Mouse (Mus musculus): ENCODE measurements around the gene Gli2. TPM values are rescaled to one million over a fixed set of nuclear protein-coding genes. Genes with fewer than 3 reads are reported as not detected.

The Gli2 gene
- polyA plus RNA-seq, 1 experiment from 2014 or later, result 18.8 TPM

GRCm38 (mm10) chr1:119049812-119050615 is 3.4 kb downstream of the Gli2 start:
- Histone ChIP-seq H3K4me2 (replicated peaks) (peak overlapping the region; percentile 86), H3K36me3 (no peaks in the 10 kb centered on the region), H3K9me3 (replicated peaks) (no peaks in the 10 kb centered on the region), H3K27ac (replicated peaks) (peak overlapping the region; percentile 96), H3K27me3 (no peaks in the 10 kb centered on the region), H3K4me3 (replicated peaks) (peak overlapping the region; percentile 64), H3K4me1 (peaks cover 60% of the 10 kb centered on the region), H3K9ac (no peak overlapping the region)
- ATAC-seq (ENCODE audit: insufficient number of reproducible peaks, low FRiP score, low TSS enrichment, low read depth), result no peak
- 13% methylated on average over 10 of the region's 10 CpGs for WGBS

- Histone ChIP-seq H3K27ac (replicated peaks) (peak overlapping the region; percentile 96), H3K9ac (no peak overlapping the region; the same call in 1 of the 2 replicates), H3K4me1 (peaks cover 56% of the 10 kb centered on the region), H3K4me3 (replicated peaks) (peak overlapping the region; percentile 64), H3K4me2 (replicated peaks) (peak overlapping the region; percentile 86), H3K9me3 (replicated peaks) (no peaks in the 10 kb centered on the region), H3K27me3 (no peaks in the 10 kb centered on the region), H3K36me3 (no peaks in the 10 kb centered on the region)
- WGBS, result 11% methylated on average over 11 of the region's 11 CpGs
- no peak for ATAC-seq (ENCODE audit: insufficient number of reproducible peaks, low FRiP score, low TSS enrichment, low read depth)
Observed at GRCm38 (mm10) chr1:119048988-119049387, 4.4 kb downstream of the Gli2 start.

GRCm38 (mm10) chr1:119048547-119048946 is 4.9 kb downstream of the Gli2 start:
- Histone ChIP-seq H3K4me3 (replicated peaks) (peak overlapping the region; percentile 64), H3K27ac (replicated peaks) (peak overlapping the region; percentile 96), H3K9ac (peak overlapping the region; percentile 10; the same call in 1 of the 2 replicates), H3K27me3 (no peaks in the 10 kb centered on the region), H3K4me2 (replicated peaks) (peak overlapping the region; percentile 86), H3K36me3 (no peaks in the 10 kb centered on the region), H3K4me1 (peaks cover 56% of the 10 kb centered on the region), H3K9me3 (replicated peaks) (no peaks in the 10 kb centered on the region)
- ATAC-seq (ENCODE audit: insufficient number of reproducible peaks, low FRiP score, low TSS enrichment, low read depth), result no peak
- 5% methylated on average over 6 of the region's 6 CpGs for WGBS

GRCm38 (mm10) chr1:119047462-119048371 is 5.7 kb downstream of the Gli2 start:
- Histone ChIP-seq H3K27me3 (no peaks in the 10 kb centered on the region), H3K27ac (replicated peaks) (peak overlapping the region; percentile 96), H3K9me3 (replicated peaks) (no peaks in the 10 kb centered on the region), H3K36me3 (no peaks in the 10 kb centered on the region), H3K9ac (peak overlapping the region; percentile 50), H3K4me1 (peaks cover 56% of the 10 kb centered on the region), H3K4me3 (replicated peaks) (peak overlapping the region; percentile 57), H3K4me2 (replicated peaks) (peak overlapping the region; percentile 86)
- ATAC-seq (ENCODE audit: insufficient number of reproducible peaks, low FRiP score, low TSS enrichment, low read depth), result peak; percentile 41
- 3% methylated on average over 51 of the region's 61 CpGs for WGBS

- Histone ChIP-seq H3K9me3 (replicated peaks) (no peaks in the 10 kb centered on the region), H3K4me2 (replicated peaks) (no peak overlapping the region), H3K27ac (replicated peaks) (no peak overlapping the region), H3K36me3 (peaks cover 11% of the 10 kb centered on the region), H3K9ac (no peak overlapping the region), H3K4me1 (peaks cover 36% of the 10 kb centered on the region), H3K27me3 (no peaks in the 10 kb centered on the region), H3K4me3 (replicated peaks) (no peak overlapping the region)
- WGBS, result 77% methylated on average over 1 of the region's 1 CpGs
- ATAC-seq (ENCODE audit: insufficient number of reproducible peaks, low FRiP score, low TSS enrichment, low read depth), result no peak
Observed at GRCm38 (mm10) chr1:119038436-119038835, 15.0 kb downstream of the Gli2 start.

- no peak for ATAC-seq (ENCODE audit: insufficient number of reproducible peaks, low FRiP score, low TSS enrichment, low read depth)
- Histone ChIP-seq H3K9me3 (replicated peaks) (no peaks in the 10 kb centered on the region), H3K36me3 (peaks cover 9% of the 10 kb centered on the region), H3K27me3 (no peaks in the 10 kb centered on the region), H3K4me2 (replicated peaks) (no peak overlapping the region), H3K4me1 (peaks cover 60% of the 10 kb centered on the region), H3K9ac (no peak overlapping the region), H3K4me3 (replicated peaks) (no peak overlapping the region), H3K27ac (replicated peaks) (peak overlapping the region; percentile 48; the same call in 1 of the 2 replicates)
- WGBS, result 39% methylated on average over 8 of the region's 8 CpGs
Observed at GRCm38 (mm10) chr1:119035931-119036330, 17.5 kb downstream of the Gli2 start.

GRCm38 (mm10) chr1:119035301-119035700 is 18.1 kb downstream of the Gli2 start:
- H3K4me2 ChIP-seq (replicated peaks), result peak overlapping the region; percentile 35; the same call in 1 of the 2 replicates

GRCm38 (mm10) chr1:119034163-119034705 is 19.2 kb downstream of the Gli2 start:
- Histone ChIP-seq H3K9ac (no peak overlapping the region), H3K36me3 (no peaks in the 10 kb centered on the region), H3K27me3 (no peaks in the 10 kb centered on the region), H3K4me1 (peaks cover 61% of the 10 kb centered on the region), H3K9me3 (replicated peaks) (no peaks in the 10 kb centered on the region), H3K4me3 (replicated peaks) (no peak overlapping the region), H3K27ac (replicated peaks) (peak overlapping the region; percentile 96), H3K4me2 (replicated peaks) (peak overlapping the region; percentile 35)
- ATAC-seq (ENCODE audit: insufficient number of reproducible peaks, low FRiP score, low TSS enrichment, low read depth), result peak; percentile 16; the same call in 1 of the 2 replicates
- 13% methylated on average over 13 of the region's 13 CpGs for WGBS

More at GRCm38 (mm10) chr1:119035301-119035700, 18.1 kb downstream of the Gli2 start:
- H3K4me1 ChIP-seq, result peaks cover 61% of the 10 kb centered on the region
- H3K27ac ChIP-seq (replicated peaks), result peak overlapping the region; percentile 96; the same call in 1 of the 2 replicates
- 24% methylated on average over 9 of the region's 9 CpGs for WGBS
- H3K4me3 ChIP-seq (replicated peaks), result no peak overlapping the region
- no peak overlapping the region for H3K9ac ChIP-seq
- peaks cover 4% of the 10 kb centered on the region; the same call in 1 of the 2 replicates for H3K36me3 ChIP-seq
- H3K27me3 ChIP-seq, result no peaks in the 10 kb centered on the region
- H3K9me3 ChIP-seq (replicated peaks), result no peaks in the 10 kb centered on the region
- ATAC-seq (ENCODE audit: insufficient number of reproducible peaks, low FRiP score, low TSS enrichment, low read depth), result no peak

- no peaks in the 10 kb centered on the region for H3K36me3 ChIP-seq
- H3K27me3 ChIP-seq, result no peaks in the 10 kb centered on the region
- H3K4me3 ChIP-seq (replicated peaks), result no peak overlapping the region
- H3K9ac ChIP-seq, result peak overlapping the region; percentile 13; the same call in 1 of the 2 replicates
- peaks cover 61% of the 10 kb centered on the region for H3K4me1 ChIP-seq
- WGBS, result 38% methylated on average over 3 of the region's 3 CpGs
- H3K27ac ChIP-seq (replicated peaks), result peak overlapping the region; percentile 96
- peak; percentile 87 for ATAC-seq (ENCODE audit: insufficient number of reproducible peaks, low FRiP score, low TSS enrichment, low read depth)
- peak overlapping the region; percentile 35 for H3K4me2 ChIP-seq (replicated peaks)
- H3K9me3 ChIP-seq (replicated peaks), result no peaks in the 10 kb centered on the region
Observed at GRCm38 (mm10) chr1:119033450-119034162, 19.8 kb downstream of the Gli2 start.

- Histone ChIP-seq H3K27me3 (no peaks in the 10 kb centered on the region), H3K4me3 (replicated peaks) (no peak overlapping the region), H3K4me2 (replicated peaks) (no peak overlapping the region), H3K36me3 (no peaks in the 10 kb centered on the region), H3K9ac (no peak overlapping the region), H3K4me1 (peaks cover 61% of the 10 kb centered on the region), H3K9me3 (replicated peaks) (no peaks in the 10 kb centered on the region), H3K27ac (replicated peaks) (no peak overlapping the region)
- 67% methylated on average over 6 of the region's 6 CpGs for WGBS
- ATAC-seq (ENCODE audit: insufficient number of reproducible peaks, low FRiP score, low TSS enrichment, low read depth), result no peak
Observed at GRCm38 (mm10) chr1:119031185-119031584, 22.2 kb downstream of the Gli2 start.

Data from embryonic facial prominence, embryonic 15.5 days (tissue).